Mouse (Mus musculus) left cerebral cortex, postnatal 10 days (tissue): Measurements from ENCODE around the gene Dock2. TPM values are rescaled to one million over a fixed set of nuclear protein-coding genes. Genes with fewer than 3 reads are reported as not detected.

ENCODE experiments used
- DNase-seq, 2 experiments: peaks; one replicate each; pipeline ENCODE4 v3.0.0; 2021 to 2022; ENCODE audit warnings: low spot score in 2 of 2, mixed read lengths in 1 of 2; ENCODE audit errors: extremely low spot score in 1 of 2
- intact Hi-C: fragments of 180-260 bp; cut with DNase I; formaldehyde crosslinking; loops from one replicate; pipeline ENCODE4 v1.15.1; 2025
- total RNA-seq, 2 experiments: library from RNA; stranded (reverse); gene quantifications; 2 replicates each; pipeline ENCODE4 v1.2.3; 2021

The Dock2 gene
- total RNA-seq, 2 experiments from 2014 or later: 3.5 to 3.6 TPM

DNA sequence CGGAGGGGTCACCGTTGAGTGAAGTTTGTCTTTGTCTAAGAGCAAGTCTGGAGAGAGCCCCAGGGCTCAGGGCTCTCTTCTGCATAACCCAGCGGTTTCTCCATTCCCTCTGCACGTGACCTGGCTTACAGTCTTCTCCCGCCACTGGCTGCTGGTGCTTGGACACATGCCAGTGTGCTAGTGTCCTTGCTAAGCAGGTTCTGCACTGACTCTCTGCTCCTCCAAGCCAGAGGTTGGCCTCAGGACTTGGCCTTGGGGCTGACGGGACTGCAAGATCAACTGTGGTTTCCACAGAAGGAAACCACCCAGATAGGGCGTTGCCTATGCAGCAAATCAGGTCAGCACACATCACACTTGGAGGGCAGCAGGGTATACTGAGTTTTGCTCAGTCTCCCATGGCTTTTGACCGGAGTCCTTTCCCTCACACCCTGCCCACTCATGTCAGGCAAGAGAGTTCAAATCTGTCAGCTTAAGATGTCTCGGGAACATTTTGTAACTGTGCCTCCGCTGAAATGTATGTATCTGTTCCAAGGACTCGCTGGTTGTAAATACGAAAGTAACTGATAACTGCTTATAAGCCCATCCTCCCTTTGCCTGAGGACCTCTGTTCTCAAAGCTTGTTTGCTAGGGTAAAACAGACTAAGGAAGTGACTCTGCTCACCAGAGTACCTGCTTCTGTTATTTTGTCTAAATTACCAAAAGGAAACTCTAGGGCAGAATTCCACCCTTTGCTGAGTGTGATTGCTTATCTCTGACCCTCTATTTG is 12.3 kb downstream of the Dock2 start:
- intact Hi-C loops: no loop called here
- DNase-seq: peak; percentile 13 to 68

DNA sequence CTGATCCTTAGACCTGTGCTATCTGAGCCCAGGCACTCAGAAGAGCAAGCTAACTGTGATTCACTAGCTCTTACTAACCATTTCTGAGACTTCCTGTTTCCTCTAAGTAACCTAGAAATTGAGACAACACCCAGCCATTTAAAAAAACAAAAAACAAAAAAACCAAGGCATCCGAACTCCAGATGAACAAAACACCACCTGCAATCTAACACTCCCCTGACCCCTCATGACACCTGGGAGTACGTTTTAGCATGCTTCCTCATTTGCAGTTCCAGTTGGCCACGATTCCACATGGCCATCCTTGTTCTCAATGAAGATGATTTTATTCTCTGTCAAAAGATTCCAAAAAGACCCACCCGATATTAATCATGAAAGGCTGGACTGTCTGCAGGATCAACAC is 13.0 kb downstream of the Dock2 start:
- DNase-seq: no peak
- intact Hi-C loops: no loop called here

- intact Hi-C loops: no loop called here
- DNase-seq: no peak
Observed at GRCm38 (mm10) chr11:34769946-34770345, 13.7 kb downstream of the Dock2 start.

DNA sequence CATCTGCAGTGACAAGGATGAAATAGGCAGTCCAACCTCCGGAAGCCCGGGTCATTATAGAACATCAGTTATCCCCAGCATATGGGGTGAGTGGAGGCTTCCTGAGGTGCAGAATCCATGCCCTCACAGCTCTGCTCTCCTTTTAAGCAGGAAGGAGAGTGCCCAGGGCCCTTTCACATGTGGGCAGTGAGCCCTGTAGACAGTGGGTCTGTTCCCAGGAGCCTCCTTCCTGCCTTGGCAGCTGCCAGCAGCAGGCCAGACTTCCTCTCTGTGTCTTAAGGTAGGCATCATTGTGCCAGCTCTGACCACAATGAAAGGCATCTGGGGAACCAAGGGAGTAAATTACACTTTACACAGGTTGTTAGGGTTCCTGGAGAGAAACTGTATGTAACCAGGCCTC is 14.3 kb downstream of the Dock2 start:
- intact Hi-C loops: no loop called here
- no peak for DNase-seq

DNA sequence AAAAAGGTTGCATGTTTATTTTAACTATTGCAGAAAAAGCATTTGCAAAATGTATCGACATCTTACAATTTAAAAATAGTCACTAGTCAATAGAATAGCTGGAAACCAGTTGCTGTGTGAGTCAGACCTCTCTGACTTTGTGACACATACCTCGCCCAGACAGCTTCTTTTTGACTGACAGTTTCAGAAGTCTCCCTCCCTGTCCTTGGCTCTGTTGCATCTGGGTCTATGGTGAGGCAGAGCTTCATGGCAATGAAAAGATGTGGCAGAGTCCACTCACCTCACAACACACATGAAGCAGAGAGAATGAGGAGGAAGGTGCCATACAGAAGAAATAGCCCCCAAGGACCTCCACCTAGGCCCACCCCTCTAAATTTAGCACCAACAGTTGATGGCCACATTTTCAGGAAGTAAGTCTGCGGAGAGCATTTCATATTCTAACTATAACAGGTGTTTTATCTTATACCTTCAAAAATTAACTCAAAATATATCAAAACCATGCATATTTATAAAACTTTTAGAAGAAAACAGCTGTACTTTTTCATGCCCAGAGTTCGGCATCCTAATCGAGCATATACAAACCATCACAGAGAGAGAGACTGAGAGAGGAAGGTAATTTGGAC is 19.8 kb downstream of the Dock2 start:
- DNase-seq: no peak
- intact Hi-C loops: no loop called here

- intact Hi-C loops: no loop called here
- DNase-seq: no peak
Observed at GRCm38 (mm10) chr11:34762570-34763127, 21.0 kb downstream of the Dock2 start.

DNA sequence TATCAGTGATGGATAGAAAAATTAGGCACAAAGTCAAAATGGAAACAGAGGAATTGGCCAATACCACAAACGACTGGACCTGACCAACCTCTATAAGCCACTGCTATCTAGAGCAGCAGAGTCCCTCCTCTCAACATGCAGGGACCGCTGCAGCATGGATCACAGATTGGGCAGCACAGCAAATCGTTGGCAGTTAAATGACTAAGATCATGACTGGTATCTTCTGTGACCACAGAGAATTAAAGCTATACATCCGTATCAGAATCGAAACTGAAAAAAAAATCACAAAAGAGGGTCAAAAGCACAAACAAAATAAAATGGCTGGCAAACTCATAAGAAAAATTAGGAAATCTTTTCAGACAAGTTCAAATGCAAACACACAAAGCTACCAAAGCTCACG is 21.6 kb downstream of the Dock2 start:
- no peak for DNase-seq
- intact Hi-C loops: no loop called here

- DNase-seq: no peak
- intact Hi-C loops: no loop called here
Observed at GRCm38 (mm10) chr11:34759582-34759981, 24.1 kb downstream of the Dock2 start.

GRCm38 (mm10) chr11:34741081-34741480 is 42.6 kb downstream of the Dock2 start:
- intact Hi-C loops: no loop called here
- no peak for DNase-seq

- intact Hi-C loops: no loop called here
- no peak for DNase-seq
Observed at GRCm38 (mm10) chr11:34739816-34740215, 43.9 kb downstream of the Dock2 start.

- intact Hi-C loops: no loop called here
- no peak for DNase-seq
Observed at GRCm38 (mm10) chr11:34738945-34739344, 44.7 kb downstream of the Dock2 start.

DNA sequence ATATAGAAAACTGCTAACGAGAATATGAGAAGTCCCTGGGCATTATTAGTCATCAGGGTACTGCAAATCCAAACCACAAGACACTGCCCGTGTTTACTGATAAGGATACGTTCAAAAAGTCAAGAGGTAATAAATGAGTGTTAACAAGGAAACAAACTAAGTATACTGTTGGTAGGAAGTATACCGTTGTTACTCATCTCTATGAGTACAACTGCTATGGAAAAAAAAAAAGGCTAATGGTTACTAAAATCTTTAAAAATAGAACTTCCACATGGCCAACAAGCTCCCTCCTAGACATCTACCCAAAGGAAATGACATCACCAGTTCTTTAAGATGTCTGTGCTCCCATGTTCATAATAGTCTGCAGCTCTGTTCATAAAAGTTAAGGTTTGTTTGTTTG is 46.5 kb downstream of the Dock2 start:
- intact Hi-C loops: no loop called here
- DNase-seq: no peak

DNA sequence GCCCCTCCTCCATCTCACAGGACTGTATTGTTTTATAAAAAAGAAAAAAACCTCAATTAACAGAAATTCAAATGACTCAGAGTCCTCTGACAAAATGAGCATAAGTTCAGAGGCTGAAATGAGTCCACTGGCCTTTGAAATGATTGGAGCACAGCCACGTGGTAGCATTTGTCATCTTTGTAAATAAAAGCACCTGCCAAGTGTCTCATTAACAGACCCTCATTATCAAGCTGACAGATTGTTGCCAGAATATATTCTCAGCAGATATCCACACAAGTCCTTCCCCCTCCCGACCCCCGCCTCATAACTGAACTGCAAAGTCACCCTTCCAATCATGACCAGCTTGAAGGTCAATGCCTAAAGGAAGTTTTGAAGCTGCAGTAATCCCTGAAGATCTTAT is 49.7 kb downstream of the Dock2 start:
- no peak for DNase-seq
- intact Hi-C loops: no loop called here

GRCm38 (mm10) chr11:34727467-34727866 is 56.2 kb downstream of the Dock2 start:
- intact Hi-C loops: no loop called here
- DNase-seq: no peak

GRCm38 (mm10) chr11:34726699-34727347 is 56.9 kb downstream of the Dock2 start:
- no peak for DNase-seq
- intact Hi-C loops: no loop called here

DNA sequence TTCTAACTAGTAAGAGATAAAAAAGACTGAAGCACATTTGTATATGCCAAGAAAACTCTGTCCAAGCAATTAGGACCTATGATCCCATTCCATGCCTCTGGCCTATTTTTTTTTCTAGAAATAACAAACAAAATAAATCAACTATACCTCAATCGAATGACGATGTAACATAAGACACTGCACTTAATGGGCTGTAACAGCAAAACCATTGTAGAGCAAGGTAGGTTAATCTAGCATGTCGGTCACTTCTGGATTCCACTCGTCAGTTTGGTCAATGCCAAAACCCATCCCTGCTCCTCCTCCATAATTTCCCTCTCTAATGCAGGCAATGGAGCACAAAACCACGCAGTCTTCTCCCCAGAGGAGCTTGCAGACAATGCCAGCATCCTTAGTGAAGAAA is 70.3 kb downstream of the Dock2 start:
- intact Hi-C loops: no loop called here
- no peak for DNase-seq

DNA sequence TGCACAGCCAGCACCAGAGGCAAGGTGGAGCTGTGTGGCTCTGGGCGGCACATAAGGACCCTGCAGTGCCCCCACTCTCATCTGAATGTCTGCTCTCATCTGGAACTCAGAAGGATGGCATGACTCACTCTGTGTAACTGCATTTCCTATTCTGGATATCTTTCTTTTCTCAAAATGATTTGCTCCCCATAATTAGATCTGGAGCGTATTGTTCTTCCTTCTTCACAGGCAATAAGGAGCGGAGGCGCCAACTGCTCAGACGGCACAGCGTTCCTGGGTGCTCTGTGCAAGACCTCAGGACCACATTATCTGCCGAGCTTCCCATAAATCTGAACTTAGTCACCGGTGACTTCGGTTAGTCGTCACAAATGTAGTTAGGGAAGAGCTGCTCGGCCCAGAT is 75.4 kb downstream of the Dock2 start:
- intact Hi-C loops: no loop called here
- DNase-seq: no peak

GRCm38 (mm10) chr11:34707360-34707759 is 76.3 kb downstream of the Dock2 start:
- DNase-seq: no peak
- intact Hi-C loops: no loop called here

- DNase-seq: no peak
- intact Hi-C loops: no loop called here
Observed at GRCm38 (mm10) chr11:34705108-34705446, 78.6 kb downstream of the Dock2 start.
